ENCODE assay signal across 26 mouse cellular contexts in the genomic region with DNA sequence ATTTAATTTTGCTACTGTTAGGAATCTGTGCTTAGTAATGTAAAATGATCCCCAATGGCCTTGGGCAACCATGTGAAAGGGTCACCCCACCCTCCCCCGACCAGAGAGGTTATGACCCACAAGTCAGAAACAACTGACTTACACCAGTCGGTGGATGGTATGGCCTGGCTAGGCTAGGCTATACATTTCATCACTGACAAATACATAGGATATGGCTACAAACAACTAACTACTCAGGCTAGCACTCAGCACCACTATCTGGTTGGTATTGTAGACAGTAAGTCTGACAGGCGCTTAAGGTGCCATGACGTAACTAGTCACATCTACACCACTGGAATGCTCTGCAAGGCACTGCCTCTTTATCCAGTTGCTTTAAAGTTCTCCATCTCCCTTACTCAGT. TPM values are rescaled to one million over a fixed set of nuclear protein-coding genes. Genes with fewer than 3 reads are reported as not detected.
DNase-seq lines count a peak whose midpoint lies in the region; ATAC-seq and TF ChIP-seq lines count a peak whose summit lies in the region.
"Had no signal": no experiment of that assay in that cellular context is flagged by ENCODE, and none has a peak within 500 bp of the region (broad histone marks: within the 10 kb centered on the region; RNA-seq: fewer than 3 reads in every experiment).

No protein-coding gene starts in this region.

- 0 out of 2 replicates have a peak overlapping the region, but pooled peaks have one; percentile 12 for H3K27ac ChIP-seq in heart, embryonic 12.5 days (ENCODE audit: poor library complexity, severe bottlenecking)
- H3K27ac ChIP-seq in heart, embryonic 10.5 days = no peak overlapping the region
- H3K27ac ChIP-seq in midbrain, embryonic 11.5 days (ENCODE audit: low read depth, low read length) = no peak overlapping the region
- H3K27ac ChIP-seq in midbrain, embryonic 14.5 days (replicated peaks; ENCODE audit: low read depth, low read length) = no peak overlapping the region
- no peak overlapping the region for H3K27ac ChIP-seq in hindbrain, postnatal 0 days
- H3K27ac ChIP-seq: embryonic facial prominence, embryonic 13.5 days; embryonic facial prominence, embryonic 15.5 days; forebrain, embryonic 10.5 days; forebrain, embryonic 12.5 days had no signal

- H3K4me2 ChIP-seq in heart, embryonic 12.5 days = no peak overlapping the region
- no peak overlapping the region for H3K4me2 ChIP-seq in midbrain, embryonic 11.5 days
- no peak overlapping the region for H3K4me2 ChIP-seq in midbrain, embryonic 14.5 days (ENCODE audit: low read length)
- no peak overlapping the region for H3K4me2 ChIP-seq in hindbrain, postnatal 0 days (ENCODE audit: low read depth, low read length)
- H3K4me2 ChIP-seq: embryonic facial prominence, embryonic 13.5 days; embryonic facial prominence, embryonic 15.5 days; forebrain, embryonic 12.5 days had no signal

- no peaks in the 10 kb centered on the region for H3K27me3 ChIP-seq in heart, embryonic 12.5 days (replicated peaks)
- H3K27me3 ChIP-seq in heart, embryonic 10.5 days (ENCODE audit: insufficient read depth, poor library complexity, severe bottlenecking) = no peaks in the 10 kb centered on the region
- H3K27me3 ChIP-seq in midbrain, embryonic 11.5 days (ENCODE audit: control insufficient read depth, insufficient read depth, low read length) = no peaks in the 10 kb centered on the region
- H3K27me3 ChIP-seq in midbrain, embryonic 14.5 days (ENCODE audit: control insufficient read depth, insufficient read depth, low read length) = no peaks in the 10 kb centered on the region
- no peaks in the 10 kb centered on the region for H3K27me3 ChIP-seq in hindbrain, postnatal 0 days (ENCODE audit: insufficient read depth, low read length)
- H3K27me3 ChIP-seq: CH12.LX; embryonic facial prominence, embryonic 13.5 days; embryonic facial prominence, embryonic 15.5 days; forebrain, embryonic 12.5 days had no signal

- H3K4me1 ChIP-seq in heart, embryonic 12.5 days (replicated peaks) = no peaks in the 10 kb centered on the region
- H3K4me1 ChIP-seq in heart, embryonic 10.5 days = no peaks in the 10 kb centered on the region
- peaks cover 3% of the 10 kb centered on the region; the same call in 1 of the 2 replicates for H3K4me1 ChIP-seq in midbrain, embryonic 11.5 days (ENCODE audit: control insufficient read depth, insufficient read depth, low read length)
- no peaks in the 10 kb centered on the region for H3K4me1 ChIP-seq in midbrain, embryonic 14.5 days (ENCODE audit: control insufficient read depth, insufficient read depth, low read length)
- H3K4me1 ChIP-seq in hindbrain, postnatal 0 days (ENCODE audit: insufficient read depth, low read length) = no peaks in the 10 kb centered on the region
- H3K4me1 ChIP-seq: embryonic facial prominence, embryonic 13.5 days; embryonic facial prominence, embryonic 15.5 days; forebrain, embryonic 12.5 days had no signal

- H3K9me3 ChIP-seq in heart, embryonic 12.5 days (replicated peaks) = no peaks in the 10 kb centered on the region
- H3K9me3 ChIP-seq in heart, embryonic 10.5 days = no peaks in the 10 kb centered on the region
- no peaks in the 10 kb centered on the region for H3K9me3 ChIP-seq in midbrain, embryonic 11.5 days (ENCODE audit: control insufficient read depth, low read length)
- no peaks in the 10 kb centered on the region for H3K9me3 ChIP-seq in midbrain, embryonic 14.5 days (ENCODE audit: control insufficient read depth, low read length)
- H3K9me3 ChIP-seq in hindbrain, postnatal 0 days (ENCODE audit: low read length) = no peaks in the 10 kb centered on the region
- H3K9me3 ChIP-seq: embryonic facial prominence, embryonic 13.5 days; embryonic facial prominence, embryonic 15.5 days; forebrain, embryonic 10.5 days; forebrain, embryonic 12.5 days; G1E had no signal

- H3K4me3 ChIP-seq in heart, embryonic 12.5 days = no peak overlapping the region
- no peak overlapping the region for H3K4me3 ChIP-seq in heart, embryonic 10.5 days
- H3K4me3 ChIP-seq in midbrain, embryonic 11.5 days (ENCODE audit: low read depth, low read length) = no peak overlapping the region
- H3K4me3 ChIP-seq in midbrain, embryonic 14.5 days (replicated peaks; ENCODE audit: low read depth, low read length) = no peak overlapping the region
- no peak overlapping the region for H3K4me3 ChIP-seq in hindbrain, postnatal 0 days (ENCODE audit: low read length)
- H3K4me3 ChIP-seq: embryonic facial prominence, embryonic 13.5 days; embryonic facial prominence, embryonic 15.5 days; erythroblast, embryonic 14.5 days; forebrain, embryonic 10.5 days; forebrain, embryonic 12.5 days had no signal

- 83% methylated on average over 4 of the region's 4 CpGs for WGBS in heart, embryonic 12.5 days
- WGBS in heart, embryonic 10.5 days = 84% methylated on average over 4 of the region's 4 CpGs
- WGBS in midbrain, embryonic 11.5 days = 88% methylated on average over 4 of the region's 4 CpGs
- WGBS in midbrain, embryonic 14.5 days = 90% methylated on average over 4 of the region's 4 CpGs
- WGBS in hindbrain, postnatal 0 days = 91% methylated on average over 4 of the region's 4 CpGs

- no peak for ATAC-seq in heart, embryonic 12.5 days (ENCODE audit: insufficient number of reproducible peaks, low FRiP score)
- no peak for ATAC-seq in midbrain, embryonic 11.5 days (ENCODE audit: low FRiP score)
- ATAC-seq in midbrain, embryonic 14.5 days (ENCODE audit: low FRiP score, low TSS enrichment) = no peak
- no peak for ATAC-seq in hindbrain, postnatal 0 days
- ATAC-seq: CD4-positive, CD25-positive, alpha-beta regulatory T cell, adult 4 months; forebrain, embryonic 14.5 days; forebrain, embryonic 16.5 days had no signal

- DNase-seq in heart, embryonic 10.5 days (ENCODE audit: low spot score) = no peak
- peak; percentile 86 for DNase-seq in midbrain, embryonic 11.5 days (ENCODE audit: low spot score, missing footprints)
- no peak for DNase-seq in midbrain, embryonic 14.5 days
- no peak for DNase-seq in hindbrain, postnatal 0 days (ENCODE audit: low spot score)
- DNase-seq: adrenal gland, adult 2 months; adrenal gland, postnatal 10 days; adrenal gland, postnatal 25 days; B cell, adult 2 months; cerebellum, adult 11 months; cerebellum, adult 18-20 months; cerebellum, adult 8-10 months; cerebellum, adult 9-11 months; cerebellum, postnatal 14 days; cerebellum, postnatal 36 days; embryo, embryonic 11 days had no signal

- H3K36me3 ChIP-seq in heart, embryonic 12.5 days = peaks cover 91% of the 10 kb centered on the region
- H3K36me3 ChIP-seq in heart, embryonic 10.5 days = peaks cover 92% of the 10 kb centered on the region
- peaks cover 34% of the 10 kb centered on the region for H3K36me3 ChIP-seq in midbrain, embryonic 11.5 days (ENCODE audit: control insufficient read depth, insufficient read depth, low read length)
- peaks cover 76% of the 10 kb centered on the region for H3K36me3 ChIP-seq in midbrain, embryonic 14.5 days (ENCODE audit: control insufficient read depth, insufficient read depth, low read length)
- peaks cover 34% of the 10 kb centered on the region for H3K36me3 ChIP-seq in hindbrain, postnatal 0 days (ENCODE audit: insufficient read depth, low read length)

- no peak overlapping the region for H3K9ac ChIP-seq in heart, embryonic 12.5 days
- H3K9ac ChIP-seq in midbrain, embryonic 11.5 days (ENCODE audit: low read length) = no peak overlapping the region
- no peak overlapping the region for H3K9ac ChIP-seq in midbrain, embryonic 14.5 days (replicated peaks; ENCODE audit: low read length)
- no peak overlapping the region for H3K9ac ChIP-seq in hindbrain, postnatal 0 days (replicated peaks; ENCODE audit: low read length)
- H3K9ac ChIP-seq: embryonic facial prominence, embryonic 13.5 days; embryonic facial prominence, embryonic 15.5 days; forebrain, embryonic 12.5 days had no signal

- TF ChIP-seq CTCF in hindbrain, postnatal 0 days (IDR thresholded peaks at IDR 0.05; ENCODE audit: low read depth) = no peak

RNA-seq across cellular contexts. Expression of a gene that starts 16.3 kb away (rescaled TPM):
- polyA plus RNA-seq in heart, embryonic 12.5 days (2016; fragmentation: Nextera tagmentation; extraction: Ambion mirVana) = 85.8 and 89.7 TPM in 2 replicates
- 65.0 and 78.7 TPM in 2 replicates for polyA plus RNA-seq in heart, embryonic 10.5 days (2016; fragmentation: Nextera tagmentation; extraction: Ambion mirVana)
- polyA plus RNA-seq in midbrain, embryonic 11.5 days (2014; fragmentation: Nextera tagmentation; extraction: Ambion mirVana) = 31.7 and 35.2 TPM in 2 replicates
- 40.1 and 46.3 TPM in 2 replicates for polyA plus RNA-seq in midbrain, embryonic 14.5 days (2014; fragmentation: Nextera tagmentation; extraction: Ambion mirVana)
- 91.4 and 92.8 TPM in 2 replicates for total RNA-seq in hindbrain, postnatal 0 days (2014; rRNA removed)
- polyA plus RNA-seq in hindbrain, postnatal 0 days (2015; fragmentation: Nextera tagmentation; extraction: Ambion mirVana) = 67.2 and 69.0 TPM in 2 replicates

RNA-seq across cellular contexts. Expression of a gene that starts 24.5 kb away (rescaled TPM):
- polyA plus RNA-seq in heart, embryonic 12.5 days (2016; fragmentation: Nextera tagmentation; extraction: Ambion mirVana) = 57.9 and 61.0 TPM in 2 replicates
- 62.5 and 101 TPM in 2 replicates for polyA plus RNA-seq in heart, embryonic 10.5 days (2016; fragmentation: Nextera tagmentation; extraction: Ambion mirVana)
- 167 and 169 TPM in 2 replicates for polyA plus RNA-seq in midbrain, embryonic 11.5 days (2014; fragmentation: Nextera tagmentation; extraction: Ambion mirVana)
- polyA plus RNA-seq in midbrain, embryonic 14.5 days (2014; fragmentation: Nextera tagmentation; extraction: Ambion mirVana) = 73.9 and 76.4 TPM in 2 replicates
- total RNA-seq in hindbrain, postnatal 0 days (2014; rRNA removed) = 23.1 and 27.9 TPM in 2 replicates
- 57.2 and 63.0 TPM in 2 replicates for polyA plus RNA-seq in hindbrain, postnatal 0 days (2015; fragmentation: Nextera tagmentation; extraction: Ambion mirVana)

RNA-seq across cellular contexts. Expression of a gene that starts 36.1 kb away (rescaled TPM):
- polyA plus RNA-seq in heart, embryonic 12.5 days (2016; fragmentation: Nextera tagmentation; extraction: Ambion mirVana) = 14.3 and 14.7 TPM in 2 replicates
- 16.6 and 17.8 TPM in 2 replicates for polyA plus RNA-seq in heart, embryonic 10.5 days (2016; fragmentation: Nextera tagmentation; extraction: Ambion mirVana)
- polyA plus RNA-seq in midbrain, embryonic 11.5 days (2014; fragmentation: Nextera tagmentation; extraction: Ambion mirVana) = 15.3 and 18.8 TPM in 2 replicates
- polyA plus RNA-seq in midbrain, embryonic 14.5 days (2014; fragmentation: Nextera tagmentation; extraction: Ambion mirVana) = 25.8 and 29.6 TPM in 2 replicates
- 66.0 and 71.4 TPM in 2 replicates for total RNA-seq in hindbrain, postnatal 0 days (2014; rRNA removed)
- polyA plus RNA-seq in hindbrain, postnatal 0 days (2015; fragmentation: Nextera tagmentation; extraction: Ambion mirVana) = 36.5 and 40.9 TPM in 2 replicates

RNA-seq across cellular contexts. Expression of a gene that starts 36.2 kb away (rescaled TPM):
- 105 TPM in 2 replicates for polyA plus RNA-seq in heart, embryonic 12.5 days (2016; fragmentation: Nextera tagmentation; extraction: Ambion mirVana)
- 86.6 and 90.1 TPM in 2 replicates for polyA plus RNA-seq in heart, embryonic 10.5 days (2016; fragmentation: Nextera tagmentation; extraction: Ambion mirVana)
- polyA plus RNA-seq in midbrain, embryonic 11.5 days (2014; fragmentation: Nextera tagmentation; extraction: Ambion mirVana) = 47.5 and 51.1 TPM in 2 replicates
- polyA plus RNA-seq in midbrain, embryonic 14.5 days (2014; fragmentation: Nextera tagmentation; extraction: Ambion mirVana) = 6.5 and 16.0 TPM in 2 replicates
- 6.3 and 12.6 TPM in 2 replicates for total RNA-seq in hindbrain, postnatal 0 days (2014; rRNA removed)
- polyA plus RNA-seq in hindbrain, postnatal 0 days (2015; fragmentation: Nextera tagmentation; extraction: Ambion mirVana) = 26.4 and 28.1 TPM in 2 replicates
- polyA plus RNA-seq: CD4-positive, CD25-positive, alpha-beta regulatory T cell, adult 4 months had no signal
